ENCODE assay signal across 27 mouse cellular contexts in genomic region chr12:108446721-108447120, GRCm38 (mm10).
A peak's percentile ranks its signal among the peaks of the same experiment; 100 is the strongest.
DNase-seq lines count a peak whose midpoint lies in the region; ATAC-seq and TF ChIP-seq lines count a peak whose summit lies in the region.
"Had no signal": no experiment of that assay in that cellular context is flagged by ENCODE, and none has a peak within 500 bp of the region (broad histone marks: within the 10 kb centered on the region; RNA-seq: fewer than 3 reads in every experiment).

No protein-coding gene starts in this region.

- no peak for ATAC-seq in cerebellum, adult (ENCODE audit: insufficient number of reproducible peaks, low FRiP score, low TSS enrichment)
- no peak for ATAC-seq in lung, embryonic 15.5 days (ENCODE audit: borderline replicate concordance, extremely low read depth, low FRiP score, low TSS enrichment)
- ATAC-seq in CD4-positive, CD25-positive, alpha-beta regulatory T cell, adult 4 months = no peak
- ATAC-seq: forebrain, postnatal 0 days; midbrain, embryonic 16.5 days had no signal

- DNase-seq in cerebellum, adult 11 months = peak; percentile 27
- DNase-seq in lung, adult 2 months = no peak
- peak; percentile 48 for DNase-seq in cerebellum, adult 9-10 months
- peak; percentile 29 to 44 for DNase-seq in cerebellum, postnatal 36 days
- no peak for DNase-seq in urinary bladder, adult 18-20 months (ENCODE audit: low spot score in 2 of 2)
- DNase-seq: adrenal gland, adult 8-10 months; forebrain, postnatal 0 days; heart, postnatal 10 days; kidney, adult 18-20 months; kidney, postnatal 4 days; lung, postnatal 36 days; right cerebral cortex, postnatal 25 days; spleen, adult 18-20 months; thymus, postnatal 14 days had no signal

- no peak for TF ChIP-seq CTCF in lung, adult 2 months (IDR thresholded peaks at IDR 0.05; ENCODE audit: insufficient read depth, low read length)

- H3K4me3 ChIP-seq in lung, embryonic 15.5 days = no peak overlapping the region
- no peak overlapping the region for H3K4me3 ChIP-seq in lung, adult 2 months (replicated peaks; ENCODE audit: extremely low read depth, low read depth, low read length)
- H3K4me3 ChIP-seq: embryonic facial prominence, embryonic 15.5 days; forebrain, embryonic 12.5 days; heart, embryonic 13.5 days; hindbrain, embryonic 15.5 days; limb, embryonic 13.5 days had no signal

- no peak for TF ChIP-seq POLR2A in lung, adult 2 months (IDR thresholded peaks at IDR 0.05; ENCODE audit: borderline replicate concordance, extremely low read depth, low read depth, low read length)

- no peak overlapping the region for H3K9ac ChIP-seq in lung, embryonic 15.5 days
- H3K9ac ChIP-seq: embryonic facial prominence, embryonic 15.5 days; forebrain, embryonic 12.5 days; forebrain, postnatal 0 days; heart, embryonic 13.5 days; hindbrain, embryonic 15.5 days; limb, embryonic 13.5 days had no signal

- H3K27ac ChIP-seq in lung, embryonic 15.5 days = peak overlapping the region; percentile 89; the same call in 1 of the 2 replicates
- H3K27ac ChIP-seq: embryonic facial prominence, embryonic 15.5 days; forebrain, embryonic 12.5 days; heart, embryonic 13.5 days; hindbrain, embryonic 15.5 days; kidney, postnatal 0 days; limb, embryonic 13.5 days had no signal

- no peaks in the 10 kb centered on the region for H3K9me3 ChIP-seq in lung, embryonic 15.5 days
- H3K9me3 ChIP-seq: embryonic facial prominence, embryonic 15.5 days; forebrain, embryonic 12.5 days; heart, embryonic 13.5 days; hindbrain, embryonic 15.5 days; limb, embryonic 13.5 days had no signal

- no peak overlapping the region for H3K4me2 ChIP-seq in lung, embryonic 15.5 days
- H3K4me2 ChIP-seq: embryonic facial prominence, embryonic 15.5 days; forebrain, embryonic 12.5 days; heart, embryonic 13.5 days; hindbrain, embryonic 15.5 days; limb, embryonic 13.5 days; liver, embryonic 11.5 days; midbrain, embryonic 11.5 days had no signal

- 76% methylated on average over 2 of the region's 2 CpGs for WGBS in lung, embryonic 15.5 days
- WGBS in lung, adult 2 months = 67% methylated on average over 2 of the region's 2 CpGs

- no peaks in the 10 kb centered on the region for H3K36me3 ChIP-seq in lung, embryonic 15.5 days
- H3K36me3 ChIP-seq: embryonic facial prominence, embryonic 15.5 days; forebrain, embryonic 12.5 days; G1E; heart, embryonic 13.5 days; hindbrain, embryonic 15.5 days; limb, embryonic 13.5 days had no signal

- H3K27me3 ChIP-seq in lung, embryonic 15.5 days = no peaks in the 10 kb centered on the region
- H3K27me3 ChIP-seq: embryonic facial prominence, embryonic 15.5 days; forebrain, embryonic 12.5 days; heart, embryonic 13.5 days; hindbrain, embryonic 15.5 days; limb, embryonic 13.5 days had no signal

- peaks cover 63% of the 10 kb centered on the region for H3K4me1 ChIP-seq in lung, embryonic 15.5 days
- peaks cover 18% of the 10 kb centered on the region for H3K4me1 ChIP-seq in lung, adult 2 months (ENCODE audit: control insufficient read depth, insufficient read depth, low read length)

Comparison
In these comparisons a context has a peak if more than half of its experiments do, and no peak if none do; other contexts are left out.
1. DNase-seq: peak in cerebellum, adult 11 months (single experiment), cerebellum, adult 9-10 months (single experiment) and cerebellum, postnatal 36 days (2 of 2); none in lung, adult 2 months (single experiment) and urinary bladder, adult 18-20 months (0 of 2).